Mouse (Mus musculus): ENCODE results near the gene Foxc1.

DNA sequence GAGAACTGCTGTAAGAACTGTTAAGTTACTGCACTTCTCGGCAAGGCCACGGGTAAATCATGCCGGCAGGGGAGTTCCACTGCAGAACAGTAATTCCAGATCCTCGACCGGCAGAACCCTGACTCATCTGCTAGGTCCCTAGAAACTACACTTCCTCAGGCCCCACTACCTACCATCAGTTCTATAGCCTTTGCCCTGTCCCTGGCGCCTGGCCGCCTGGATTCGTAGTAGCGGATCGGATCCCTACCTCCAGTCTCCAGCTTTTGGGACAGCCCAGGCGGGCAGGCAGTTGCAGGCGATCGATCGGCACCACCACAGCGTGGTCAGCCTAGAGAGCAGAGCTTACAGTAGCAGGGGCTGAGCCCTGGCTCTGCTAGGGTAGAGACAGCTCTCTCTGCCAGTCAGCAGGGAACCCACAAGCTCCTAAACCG lies 14.2 kb downstream of the Foxc1 start:
- TF ChIP-seq EP300 (IDR thresholded peaks at IDR 0.05) = no peak
- TF ChIP-seq CTCF (IDR thresholded peaks at IDR 0.05) = no peak
